16 mouse cellular contexts compared by ENCODE assay signal in the genomic region with DNA sequence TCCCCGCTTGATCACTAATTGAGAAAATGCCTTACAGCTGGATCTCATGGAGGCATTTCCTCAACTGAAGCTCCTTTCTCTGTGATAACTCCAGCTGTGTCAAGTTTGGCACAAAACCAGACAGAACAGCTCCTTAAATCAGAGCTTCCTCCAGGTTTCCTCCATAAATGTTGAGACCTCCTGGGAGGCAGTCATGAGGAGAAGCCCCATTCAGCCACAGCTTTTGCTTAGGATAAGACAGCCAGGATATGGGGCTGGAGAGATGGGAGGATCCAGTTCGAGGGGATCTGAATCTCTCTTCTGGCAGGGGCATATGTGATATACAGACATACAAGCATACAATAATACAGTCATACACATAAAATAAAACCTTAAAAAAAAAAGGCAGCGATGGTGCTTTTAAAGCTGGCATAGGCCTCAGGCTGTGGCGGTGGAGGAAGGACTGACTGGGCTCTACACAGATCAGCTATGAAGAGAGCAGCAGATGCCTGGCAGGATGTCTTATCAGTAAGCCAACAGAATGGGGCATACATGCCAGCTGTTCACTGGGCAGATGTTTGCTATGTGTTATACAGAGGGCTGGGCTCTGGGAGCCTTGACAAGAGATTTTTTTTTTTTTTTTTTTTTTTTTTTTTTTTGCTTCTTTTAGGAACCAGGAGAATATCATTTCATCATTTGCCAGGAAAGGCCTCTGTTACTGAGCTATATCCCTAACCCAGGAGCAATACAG. TPM values are rescaled to one million over a fixed set of nuclear protein-coding genes. Genes with fewer than 3 reads are reported as not detected.
DNase-seq lines count a peak whose midpoint lies in the region; ATAC-seq and TF ChIP-seq lines count a peak whose summit lies in the region.
"Had no signal": no experiment of that assay in that cellular context is flagged by ENCODE, and none has a peak within 500 bp of the region (broad histone marks: within the 10 kb centered on the region; RNA-seq: fewer than 3 reads in every experiment).

No protein-coding gene starts in this region.

- H3K4me2 ChIP-seq in forebrain, embryonic 16.5 days (ENCODE audit: low read length): no peak overlapping the region
- no peak overlapping the region for H3K4me2 ChIP-seq in neural tube, embryonic 14.5 days (ENCODE audit: low read depth, low read length)
- no peak overlapping the region for H3K4me2 ChIP-seq in liver, embryonic 14.5 days (ENCODE audit: low read depth)
- H3K4me2 ChIP-seq: embryonic facial prominence, embryonic 15.5 days; kidney, embryonic 15.5 days had no signal

- 74% methylated on average over 4 of the region's 4 CpGs for WGBS in forebrain, embryonic 16.5 days
- WGBS in forebrain, embryonic 10.5 days: 73% methylated on average over 4 of the region's 4 CpGs
- 52% methylated on average over 4 of the region's 4 CpGs for whole genome bisulfite sequencing in neural tube, embryonic 14.5 days
- WGBS in liver, embryonic 14.5 days (ENCODE audit: insufficient replicate concordance): 56% methylated on average over 4 of the region's 4 CpGs

- peak; percentile 63 for TF ChIP-seq EP300 in liver, embryonic 14.5 days (IDR thresholded peaks at IDR 0.05; ENCODE audit: low read depth)

- H3K9me3 ChIP-seq in forebrain, embryonic 16.5 days (ENCODE audit: control insufficient read depth, low read length): no peaks in the 10 kb centered on the region
- H3K9me3 ChIP-seq in forebrain, embryonic 10.5 days: no peaks in the 10 kb centered on the region
- H3K9me3 ChIP-seq in neural tube, embryonic 14.5 days (ENCODE audit: control insufficient read depth, low read length): no peaks in the 10 kb centered on the region
- H3K9me3 ChIP-seq in liver, embryonic 14.5 days (ENCODE audit: control insufficient read depth, low read length): no peaks in the 10 kb centered on the region
- H3K9me3 ChIP-seq: embryonic facial prominence, embryonic 15.5 days; kidney, embryonic 15.5 days had no signal

- DNase-seq in forebrain, embryonic 10.5 days (ENCODE audit: extremely low spot score, low spot score): no peak
- DNase-seq in neural tube, embryonic 10.5 days (ENCODE audit: extremely low spot score, low spot score): no peak
- peak; percentile 16 to 39 (median 22) for DNase-seq in liver, embryonic 14.5 days (ENCODE audit: low read depth in 3 of 3, low spot score in 3 of 3)
- DNase-seq in heart, postnatal 25 days (ENCODE audit: low spot score): no peak
- no peak for DNase-seq in right cerebral cortex, postnatal 10 days (ENCODE audit: low spot score in 2 of 2)
- DNase-seq: adrenal gland, postnatal 25 days; cerebellum, adult 8-10 months; right cerebral cortex, adult 18-20 months; thymus, postnatal 36 days had no signal

- no peak overlapping the region for H3K4me3 ChIP-seq in forebrain, embryonic 16.5 days (replicated peaks; ENCODE audit: low read length)
- H3K4me3 ChIP-seq in forebrain, embryonic 10.5 days: no peak overlapping the region
- no peak overlapping the region for H3K4me3 ChIP-seq in neural tube, embryonic 14.5 days (ENCODE audit: low read depth, low read length)
- H3K4me3 ChIP-seq in liver, embryonic 14.5 days (ENCODE audit: insufficient read depth in 1 of 2, low read depth in 2 of 2, low read length in 2 of 2): no peak overlapping the region
- H3K4me3 ChIP-seq: embryonic facial prominence, embryonic 15.5 days; kidney, embryonic 15.5 days had no signal

- no peak overlapping the region for H3K9ac ChIP-seq in forebrain, embryonic 16.5 days (replicated peaks; ENCODE audit: low read depth, low read length)
- no peak overlapping the region for H3K9ac ChIP-seq in neural tube, embryonic 14.5 days (replicated peaks; ENCODE audit: low read depth, low read length)
- H3K9ac ChIP-seq in liver, embryonic 14.5 days (replicated peaks): no peak overlapping the region
- H3K9ac ChIP-seq: embryonic facial prominence, embryonic 15.5 days; kidney, embryonic 15.5 days had no signal

- no peak for TF ChIP-seq CTCF in liver, embryonic 14.5 days (IDR thresholded peaks at IDR 0.05; ENCODE audit: low read depth)

- no peaks in the 10 kb centered on the region for H3K27me3 ChIP-seq in forebrain, embryonic 16.5 days (replicated peaks; ENCODE audit: control insufficient read depth, insufficient read depth, low read length)
- H3K27me3 ChIP-seq in forebrain, embryonic 10.5 days (ENCODE audit: poor library complexity, severe bottlenecking): no peaks in the 10 kb centered on the region
- H3K27me3 ChIP-seq in neural tube, embryonic 14.5 days (ENCODE audit: control insufficient read depth, insufficient read depth, low read length): no peaks in the 10 kb centered on the region
- H3K27me3 ChIP-seq in liver, embryonic 14.5 days (ENCODE audit: control insufficient read depth, insufficient read depth, low read length): no peaks in the 10 kb centered on the region
- H3K27me3 ChIP-seq: embryonic facial prominence, embryonic 15.5 days had no signal

- intact Hi-C loops in heart, postnatal 25 days (cut with DNase I): no loop called here

- H3K36me3 ChIP-seq in forebrain, embryonic 16.5 days (ENCODE audit: control insufficient read depth, insufficient read depth): no peaks in the 10 kb centered on the region
- no peaks in the 10 kb centered on the region for H3K36me3 ChIP-seq in forebrain, embryonic 10.5 days (replicated peaks)
- no peaks in the 10 kb centered on the region for H3K36me3 ChIP-seq in neural tube, embryonic 14.5 days (ENCODE audit: control insufficient read depth, insufficient read depth, low read length)
- no peaks in the 10 kb centered on the region for H3K36me3 ChIP-seq in liver, embryonic 14.5 days (replicated peaks; ENCODE audit: control insufficient read depth, insufficient read depth, low read depth)
- H3K36me3 ChIP-seq: embryonic facial prominence, embryonic 15.5 days; kidney, embryonic 15.5 days had no signal

- 0 out of 2 replicates have a peak, but pooled peaks have one; percentile 34 for ATAC-seq in forebrain, embryonic 16.5 days
- 0 out of 2 replicates have a peak, but pooled peaks have one; percentile 44 for ATAC-seq in neural tube, embryonic 14.5 days (ENCODE audit: low read depth)
- ATAC-seq in liver, embryonic 14.5 days (ENCODE audit: insufficient read depth): peak; percentile 83
- ATAC-seq in cerebellum, adult (ENCODE audit: insufficient number of reproducible peaks, low FRiP score, low TSS enrichment): no peak

- H3K4me1 ChIP-seq in forebrain, embryonic 16.5 days (replicated peaks; ENCODE audit: control insufficient read depth, insufficient read depth, low read length): peaks cover 12% of the 10 kb centered on the region
- peaks cover 32% of the 10 kb centered on the region for H3K4me1 ChIP-seq in forebrain, embryonic 10.5 days
- H3K4me1 ChIP-seq in neural tube, embryonic 14.5 days (ENCODE audit: control insufficient read depth, insufficient read depth, low read length): peaks cover 12% of the 10 kb centered on the region
- H3K4me1 ChIP-seq in liver, embryonic 14.5 days (replicated peaks; ENCODE audit: control insufficient read depth in 2 of 2, insufficient read depth in 2 of 2, low read length in 1 of 2): 0 out of 4 replicates have a peak, but pooled peaks cover 0 to 2% of the 10 kb centered on the region in 2 experiments

- no peak overlapping the region for H3K27ac ChIP-seq in forebrain, embryonic 16.5 days (ENCODE audit: low read length)
- H3K27ac ChIP-seq in forebrain, embryonic 10.5 days: no peak overlapping the region
- no peak overlapping the region for H3K27ac ChIP-seq in neural tube, embryonic 14.5 days (ENCODE audit: low read depth, low read length)
- H3K27ac ChIP-seq in liver, embryonic 14.5 days: no peak overlapping the region
- H3K27ac ChIP-seq: embryonic facial prominence, embryonic 15.5 days; kidney, embryonic 15.5 days had no signal

RNA-seq across cellular contexts. Expression of a gene that starts 25.0 kb away (rescaled TPM):
- polyA plus RNA-seq in forebrain, embryonic 16.5 days (2015; fragmentation: Nextera tagmentation; extraction: Ambion mirVana): 1.0 and 2.0 TPM in 2 replicates
- polyA plus RNA-seq in forebrain, embryonic 10.5 days (2016; fragmentation: Nextera tagmentation; extraction: Ambion mirVana): 0.29 and 0.42 TPM in 2 replicates
- 1.8 TPM in 1 of 2 replicates, not detected in the other for polyA plus RNA-seq in neural tube, embryonic 14.5 days (2014; fragmentation: Nextera tagmentation; extraction: Ambion mirVana)
- not detected in 2 replicates for polyA plus RNA-seq in liver, embryonic 14.5 days (2012; rRNA removed)
- not detected in 2 replicates for polyA plus RNA-seq in liver, embryonic 14.5 days (2014; fragmentation: Nextera tagmentation; extraction: Ambion mirVana)
- total RNA-seq in heart, postnatal 25 days (2021): not detected
- total RNA-seq: adrenal gland, postnatal 25 days; gastrocnemius, adult 8-10 months had no signal
- polyA plus RNA-seq: C2C12; kidney, embryonic 15.5 days had no signal

RNA-seq across cellular contexts. Expression of a gene that starts 27.4 kb away (rescaled TPM):
- 12.1 and 13.3 TPM in 2 replicates for polyA plus RNA-seq in forebrain, embryonic 16.5 days (2015; fragmentation: Nextera tagmentation; extraction: Ambion mirVana)
- polyA plus RNA-seq in forebrain, embryonic 10.5 days (2016; fragmentation: Nextera tagmentation; extraction: Ambion mirVana): 1.1 and 1.2 TPM in 2 replicates
- polyA plus RNA-seq in neural tube, embryonic 14.5 days (2014; fragmentation: Nextera tagmentation; extraction: Ambion mirVana): 13.9 and 22.1 TPM in 2 replicates
- polyA plus RNA-seq in liver, embryonic 14.5 days (2012; rRNA removed): 0.05 and 0.11 TPM in 2 replicates
- polyA plus RNA-seq in liver, embryonic 14.5 days (2014; fragmentation: Nextera tagmentation; extraction: Ambion mirVana): 0.17 TPM in 1 of 2 replicates, not detected in the other
- total RNA-seq in heart, postnatal 25 days (2021): under 1 TPM; 0.05 to 0.17 TPM

RNA-seq across cellular contexts. Expression of a gene that starts 53.4 kb away (rescaled TPM):
- polyA plus RNA-seq in forebrain, embryonic 16.5 days (2015; fragmentation: Nextera tagmentation; extraction: Ambion mirVana): 68.3 and 75.2 TPM in 2 replicates
- 36.9 and 37.9 TPM in 2 replicates for polyA plus RNA-seq in forebrain, embryonic 10.5 days (2016; fragmentation: Nextera tagmentation; extraction: Ambion mirVana)
- polyA plus RNA-seq in neural tube, embryonic 14.5 days (2014; fragmentation: Nextera tagmentation; extraction: Ambion mirVana): 47.1 and 57.8 TPM in 2 replicates
- polyA plus RNA-seq in liver, embryonic 14.5 days (2012; rRNA removed): 2.8 and 3.8 TPM in 2 replicates
- 12.7 and 13.1 TPM in 2 replicates for polyA plus RNA-seq in liver, embryonic 14.5 days (2014; fragmentation: Nextera tagmentation; extraction: Ambion mirVana)
- 10 to 100 TPM; 24.5 to 25.4 TPM for total RNA-seq in heart, postnatal 25 days (2021)

Comparison
In these comparisons a context has a peak if more than half of its experiments do, and no peak if none do; other contexts are left out.
1. DNase-seq: peak in liver, embryonic 14.5 days (3 of 3); none in forebrain, embryonic 10.5 days (single experiment), neural tube, embryonic 10.5 days (single experiment), heart, postnatal 25 days (single experiment) and right cerebral cortex, postnatal 10 days (0 of 2).